Mouse (Mus musculus) left cerebral cortex, adult 8-10 months (tissue): Measurements from ENCODE around the gene 2810459M11Rik. TPM values are rescaled to one million over a fixed set of nuclear protein-coding genes. Genes with fewer than 3 reads are reported as not detected.
"Not testable (repeated sequence)": the region's sequence is repeated elsewhere in the genome, so short reads cannot be mapped to it uniquely, and the experiment has no call there.

Experiments used
- DNase-seq, 2 experiments: peaks; one replicate each; pipeline ENCODE4 v3.0.0; 2022; ENCODE audit warnings: low spot score in 2 of 2
- total RNA-seq, 4 experiments: library from RNA; stranded (reverse); gene quantifications; 2 replicates each; pipeline ENCODE4 v1.2.4; 2022

2810459M11Rik gene
- 10 to 100 TPM in 3 of 4 experiments, 1 to 10 TPM in 1; 9.0 to 12.6 (median 11.5) TPM for total RNA-seq

DNA sequence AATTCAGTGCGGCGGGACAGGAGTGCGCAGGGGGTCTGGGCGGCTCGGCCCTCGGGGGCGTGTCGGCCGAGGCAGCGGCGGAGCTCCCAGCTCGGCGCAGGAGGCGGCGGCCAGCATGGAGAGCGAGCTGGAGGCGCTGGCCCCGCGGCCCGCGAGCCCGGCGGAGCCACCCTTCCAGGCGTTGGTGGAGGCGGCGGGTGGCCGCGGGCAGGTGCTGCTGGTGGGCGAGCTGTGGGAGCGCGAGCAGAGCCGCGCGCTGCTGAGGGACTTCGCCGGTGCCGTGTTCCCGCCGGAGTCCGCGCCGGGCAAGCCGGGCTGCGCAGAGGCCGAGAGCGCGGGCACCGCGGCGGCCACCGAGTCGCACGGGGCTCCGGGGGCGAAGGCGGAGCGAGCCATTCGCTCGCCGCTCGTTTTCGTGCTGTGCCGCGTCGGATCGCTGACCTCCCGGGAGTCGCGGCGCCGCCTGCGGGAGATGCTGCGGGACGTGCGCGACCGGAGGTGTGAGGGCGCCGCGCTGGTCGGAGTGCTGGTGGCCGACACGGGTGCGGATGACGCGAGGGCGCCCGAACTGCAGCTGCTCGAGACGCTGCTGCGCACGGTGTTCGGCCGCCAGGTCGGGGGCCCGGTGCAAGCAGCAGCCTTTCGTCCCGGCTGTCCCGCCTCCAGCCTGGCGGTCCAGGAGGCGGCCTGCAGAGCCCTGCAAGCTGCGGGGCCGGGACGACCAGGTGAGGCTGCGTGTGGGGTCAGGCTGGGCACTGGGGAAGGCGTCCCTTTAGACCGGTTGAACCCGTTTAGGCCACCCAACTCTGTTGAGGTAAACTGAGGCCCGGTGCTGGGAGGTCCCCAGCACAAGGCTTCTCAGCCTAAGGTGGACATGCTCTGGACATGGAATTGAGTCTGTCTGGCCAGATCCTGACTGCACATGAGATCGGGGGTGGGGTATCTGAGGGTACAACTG is at the start of gene 2810459M11Rik:
Gene 2810459M11Rik (plus strand): TSS at position 16 of the 958 bp plus-strand sequence.
- DNase-seq, result peak in 1 of 2 experiments; percentile 20

DNA sequence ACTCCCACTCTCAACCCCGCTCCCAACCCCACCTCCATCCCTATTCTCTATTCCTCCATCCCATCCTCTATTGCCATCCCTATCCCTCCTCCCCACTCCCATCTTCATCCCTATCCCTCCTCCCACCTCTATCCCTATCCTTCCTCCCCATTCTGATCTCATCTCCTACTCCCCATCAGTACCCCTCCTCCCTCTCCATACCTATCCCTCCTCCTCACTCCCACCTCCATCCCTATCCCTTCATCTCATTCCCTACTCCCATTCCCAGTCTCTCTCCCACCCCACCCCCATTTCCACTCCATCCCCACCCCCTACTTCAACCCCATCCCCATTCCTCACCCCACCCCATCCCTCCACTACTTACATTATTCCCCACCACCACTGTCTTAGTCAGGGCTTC is 48.4 kb upstream of the 2810459M11Rik start:
- no peak for DNase-seq

DNA sequence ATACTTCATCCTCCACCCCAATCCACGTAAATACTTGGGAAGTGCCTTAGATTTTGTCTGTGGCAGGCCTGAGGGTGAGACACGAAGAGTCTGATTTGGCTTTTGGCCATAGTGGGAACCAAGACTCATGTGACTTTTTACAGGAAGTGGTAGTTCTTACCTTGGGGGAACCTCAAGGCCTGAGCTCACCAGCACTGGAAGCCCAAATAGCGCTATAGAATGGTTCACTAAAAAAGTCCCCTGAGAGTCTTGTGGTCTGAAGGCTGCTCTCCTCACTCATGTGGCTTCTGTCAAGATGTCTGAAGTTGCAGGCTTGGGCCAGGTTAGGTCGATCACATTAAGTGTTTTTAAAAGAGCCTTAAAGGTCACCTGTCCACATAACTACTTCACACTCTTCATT is 47.7 kb upstream of the 2810459M11Rik start:
- no peak for DNase-seq

DNA sequence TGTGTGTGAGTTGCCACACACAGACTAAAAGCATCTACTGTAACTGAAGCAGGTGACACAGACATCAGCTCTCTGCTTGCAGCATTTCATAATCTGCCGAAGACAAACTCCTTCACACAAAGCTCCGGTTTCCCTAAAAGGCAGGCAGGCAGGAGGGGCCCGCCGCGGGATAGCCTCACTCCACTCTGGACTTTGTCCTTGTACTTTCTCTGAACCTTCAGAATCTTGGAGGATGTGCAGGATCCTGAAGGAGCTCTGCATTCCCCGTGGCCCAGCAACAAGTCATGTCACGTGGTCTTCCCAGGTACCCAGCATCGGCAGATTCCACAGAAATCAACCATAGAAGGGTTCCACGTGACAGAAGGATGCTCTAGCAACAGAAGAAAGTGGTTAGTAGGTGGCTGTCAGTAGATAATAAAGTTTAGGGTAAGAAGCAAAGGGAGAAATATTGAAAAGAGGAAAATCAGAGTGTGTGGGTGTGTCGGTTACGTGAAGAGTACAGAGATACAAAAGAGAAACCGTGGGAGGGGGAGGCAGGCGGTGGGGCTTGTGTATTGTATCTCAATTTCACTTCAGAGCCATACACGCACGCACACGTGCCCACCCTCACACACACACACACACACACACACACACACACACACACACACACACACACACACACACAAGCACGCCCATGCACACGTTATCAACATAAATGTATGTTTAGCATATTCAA is 45.7 kb upstream of the 2810459M11Rik start:
- DNase-seq, result peak; percentile 31 to 50

DNA sequence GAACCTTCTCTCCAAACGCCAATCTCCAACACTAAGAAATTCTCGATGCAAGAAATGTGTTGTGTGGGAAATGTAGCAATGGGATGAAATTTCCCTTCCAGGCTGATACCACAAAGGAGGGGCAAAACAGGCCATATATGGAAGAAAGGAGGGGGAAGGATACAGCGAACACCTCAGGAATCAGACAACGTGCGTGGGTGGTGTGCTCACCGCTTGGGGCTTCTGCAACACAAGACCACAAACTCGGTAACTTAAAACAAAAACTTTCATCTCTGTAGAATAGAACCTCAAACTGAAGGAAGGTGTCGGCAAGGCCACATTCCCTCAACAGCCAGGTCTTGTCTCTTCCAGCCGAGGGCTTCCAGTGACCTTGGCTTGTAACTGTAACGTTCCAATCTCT is 40.1 kb upstream of the 2810459M11Rik start:
- no peak for DNase-seq

DNA sequence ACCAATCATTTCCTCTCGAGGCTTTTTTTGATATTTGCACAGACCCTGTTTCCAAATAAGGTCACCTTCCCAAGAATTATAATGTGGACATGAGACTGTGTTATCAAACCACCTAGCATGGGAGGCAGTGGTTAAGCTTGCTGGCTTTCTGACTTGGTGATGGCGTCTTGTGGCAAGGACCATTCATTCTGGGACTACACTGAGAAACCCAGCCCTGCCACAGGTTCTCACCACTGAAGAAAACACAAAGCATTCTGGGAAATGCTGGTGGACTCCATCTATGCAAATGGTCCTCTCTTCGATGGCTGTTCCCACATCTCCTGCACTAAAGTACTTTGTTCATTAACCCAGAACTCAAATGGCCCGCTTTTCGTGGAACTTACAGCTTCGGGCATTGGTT is 39.6 kb upstream of the 2810459M11Rik start:
- no peak for DNase-seq

DNA sequence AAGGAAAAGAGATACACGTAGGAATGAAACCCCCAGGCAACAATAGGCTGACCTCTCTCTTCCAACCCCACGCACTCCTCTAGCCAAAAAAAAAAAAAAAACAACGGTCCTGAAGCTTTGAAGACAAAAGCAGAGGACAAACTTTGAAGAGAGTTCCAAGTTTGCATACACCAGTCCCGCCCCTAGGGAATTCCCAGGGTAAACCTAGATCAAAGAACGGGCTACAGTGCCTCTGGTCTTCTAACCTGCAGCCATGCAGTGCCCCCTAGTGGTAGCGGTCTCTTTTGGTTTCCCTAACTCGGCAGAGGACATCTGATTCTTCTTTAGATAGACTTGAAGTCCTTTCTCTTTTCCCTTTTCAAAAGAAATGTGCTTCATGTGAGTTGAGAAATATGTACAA is 37.9 kb upstream of the 2810459M11Rik start:
- DNase-seq, result peak; percentile 69 to 76

DNA sequence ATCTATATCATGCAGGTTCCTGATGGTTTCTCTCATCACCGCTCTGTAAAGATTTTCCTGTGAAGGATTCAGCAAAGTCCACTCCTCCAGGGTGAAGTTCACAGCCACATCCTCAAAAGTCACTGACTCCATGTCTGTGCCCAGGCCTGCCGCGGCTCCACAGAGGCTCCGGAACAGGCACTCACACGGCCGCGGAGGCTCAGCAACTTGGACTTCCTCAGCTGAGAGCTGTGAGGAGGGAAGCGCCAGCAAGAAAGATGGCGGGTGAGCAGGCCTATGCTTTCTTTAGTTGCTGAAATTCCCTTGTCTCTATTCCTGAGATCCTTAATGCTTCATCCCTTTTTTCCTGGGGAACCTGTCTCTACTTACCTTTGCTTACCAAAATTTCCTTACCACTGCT is 29.9 kb upstream of the 2810459M11Rik start:
- not testable (repeated sequence) for DNase-seq

DNA sequence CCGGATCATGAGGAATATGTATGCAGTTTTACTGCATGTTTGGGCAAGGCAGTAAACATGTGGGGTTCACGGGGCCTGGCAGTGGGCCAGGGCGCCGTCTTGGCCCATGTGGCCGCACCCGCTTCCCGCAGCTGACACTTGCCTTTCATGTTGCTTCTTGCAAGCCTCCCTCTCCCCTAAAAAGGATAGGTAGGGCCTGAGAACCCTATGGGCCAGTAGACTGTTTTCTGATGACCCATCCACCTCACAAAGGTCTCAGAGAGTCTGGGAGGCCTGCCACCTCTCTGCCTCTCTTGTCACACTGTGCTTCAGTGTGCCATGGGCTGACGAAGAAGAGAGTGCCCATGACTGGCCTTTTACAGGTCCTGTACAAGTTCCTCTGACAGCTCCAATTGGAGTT is 29.1 kb upstream of the 2810459M11Rik start, which contains the start of gene Spata3:
Gene Spata3 (plus strand): TSS at position 301 of the 400 bp plus-strand sequence.
- no peak for DNase-seq

DNA sequence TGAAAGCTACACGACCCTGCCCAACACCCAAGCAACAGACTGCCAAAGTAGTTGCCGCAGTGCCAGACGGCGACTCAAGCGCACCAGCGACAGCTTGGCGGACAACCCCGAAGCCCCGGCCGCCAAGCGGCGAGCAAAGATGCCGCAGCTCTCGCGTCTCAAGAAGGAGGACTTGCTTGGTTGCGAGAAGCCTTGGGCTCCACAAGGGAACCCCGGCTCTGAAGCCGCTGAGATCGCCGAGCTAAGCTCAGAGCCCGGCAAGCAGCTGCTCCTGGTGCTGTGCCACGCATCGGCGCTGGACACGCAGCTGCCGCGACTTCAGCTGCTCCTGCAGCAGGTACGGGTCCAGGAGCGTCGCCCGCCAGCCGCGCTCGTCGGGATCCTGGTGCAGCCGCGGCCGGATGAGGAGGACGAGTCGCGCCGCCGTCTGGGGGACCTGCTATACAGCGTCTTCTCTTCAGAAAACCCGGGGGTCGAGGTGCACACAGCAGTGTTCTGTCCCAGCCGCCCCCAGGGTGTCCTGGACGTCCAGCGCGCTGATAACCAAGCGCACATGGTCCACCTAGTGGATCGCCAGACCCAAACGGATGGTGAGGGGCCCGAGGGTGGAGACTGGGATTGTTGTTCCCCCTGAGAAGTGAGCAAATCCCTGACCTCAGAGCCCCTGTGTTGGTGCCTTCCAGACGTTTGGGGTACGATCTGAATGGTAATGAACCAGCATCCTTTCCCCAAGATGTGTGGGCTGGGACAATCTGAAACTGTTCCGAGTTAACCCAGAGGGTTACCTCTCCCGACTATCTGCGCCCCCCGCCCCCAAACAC is 27.2 kb upstream of the 2810459M11Rik start:
- DNase-seq, result peak; percentile 59 to 63

DNA sequence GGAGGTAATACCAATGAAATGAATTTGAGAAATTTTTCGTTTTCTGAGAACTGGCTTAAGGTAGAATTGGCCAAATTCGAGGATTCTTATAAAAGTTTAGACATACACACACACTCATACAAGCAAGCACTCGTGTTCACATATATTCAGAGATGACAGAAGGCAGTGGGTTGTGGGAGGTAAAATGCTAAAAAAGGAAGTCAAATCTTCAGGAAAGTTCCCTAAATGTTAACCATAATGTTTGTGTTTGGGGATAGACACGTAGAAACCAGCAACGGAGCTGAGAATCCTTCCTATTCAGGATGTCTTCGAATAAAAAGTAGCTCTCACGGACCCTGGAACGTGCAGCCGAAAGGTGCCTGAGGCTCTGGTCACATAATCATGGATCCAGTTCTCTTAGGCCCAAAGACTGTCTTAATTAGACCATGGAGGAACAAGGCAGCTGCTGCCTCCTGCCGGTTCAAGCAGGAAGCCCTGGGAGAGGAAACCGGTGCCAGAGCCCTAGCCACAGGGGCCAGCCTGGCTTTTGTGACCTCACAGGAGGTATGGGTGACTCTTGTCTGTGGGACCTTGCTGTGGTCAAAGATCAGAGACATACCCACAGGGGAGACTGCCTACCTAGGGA is 24.2 kb upstream of the 2810459M11Rik start:
- DNase-seq, result no peak

DNA sequence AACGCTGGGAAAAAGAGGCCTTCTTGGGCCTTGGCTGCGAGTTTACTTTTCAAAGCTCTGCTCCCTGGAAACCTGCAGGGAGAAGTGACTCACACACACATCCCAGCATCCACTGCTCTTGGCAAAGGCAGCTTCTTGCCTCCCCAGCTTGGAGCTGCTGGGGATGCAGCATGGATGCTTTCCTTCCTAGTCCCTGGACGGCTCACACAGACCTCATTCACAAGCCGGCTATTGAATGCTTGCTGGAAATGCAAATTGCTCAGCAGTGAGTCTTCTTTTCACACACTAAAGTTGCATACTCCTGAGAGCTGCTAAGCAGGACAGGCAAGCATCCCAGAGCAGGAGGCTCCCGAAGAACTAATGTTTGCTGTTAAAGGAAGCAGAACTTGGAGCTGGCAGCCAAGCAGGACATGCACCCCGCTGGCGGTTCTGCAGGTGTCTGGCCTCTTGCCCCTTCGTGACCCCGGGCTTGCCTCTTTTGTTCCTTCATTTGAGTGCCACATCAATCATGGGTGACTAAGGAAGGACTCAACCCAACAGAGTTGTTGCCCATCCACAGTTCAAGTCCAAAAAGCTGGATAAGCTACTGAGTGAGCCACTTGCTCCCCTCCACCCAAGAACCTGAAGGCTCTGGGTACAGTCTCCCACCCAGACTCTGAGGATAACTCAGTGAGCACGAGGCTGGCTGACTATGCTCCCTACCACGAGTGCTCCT is 13.2 kb upstream of the 2810459M11Rik start:
- peak in 1 of 2 experiments; percentile 86 for DNase-seq

DNA sequence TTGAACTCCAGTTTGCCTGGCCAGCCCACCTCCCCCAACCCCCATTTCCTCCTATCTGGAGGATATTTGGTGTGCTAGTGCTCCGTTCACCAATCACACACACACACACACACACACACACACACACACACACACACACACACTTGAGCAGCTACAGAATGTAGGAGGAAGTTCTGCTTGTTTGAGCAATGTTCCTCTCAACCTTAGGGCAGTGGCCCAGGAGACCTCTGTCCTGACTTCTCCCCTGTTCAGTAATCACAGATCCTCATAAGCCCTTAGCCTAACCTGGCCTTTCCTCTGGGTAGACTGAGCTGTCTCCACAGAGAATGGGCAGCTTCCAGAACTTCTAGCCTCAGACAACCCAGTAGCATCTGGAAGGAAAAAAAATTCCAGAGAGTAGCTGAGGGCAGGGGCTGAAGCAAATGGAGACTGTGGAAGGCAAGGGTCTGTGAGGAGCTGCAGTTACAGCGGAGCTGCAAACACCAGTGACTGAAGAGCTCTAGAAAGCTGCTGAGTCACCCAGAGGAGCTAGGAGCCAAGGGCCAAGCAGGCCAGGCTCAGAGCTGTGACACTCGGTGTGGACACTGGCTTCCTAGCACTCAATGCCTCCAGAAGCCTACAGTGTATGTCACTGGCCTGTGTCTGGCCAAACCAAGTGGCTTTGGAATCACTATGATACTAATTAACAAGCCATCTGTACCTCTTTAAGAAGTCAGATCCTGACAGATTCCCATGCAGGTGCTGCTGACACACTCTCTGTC is 7.3 kb upstream of the 2810459M11Rik start:
- DNase-seq, result no peak

DNA sequence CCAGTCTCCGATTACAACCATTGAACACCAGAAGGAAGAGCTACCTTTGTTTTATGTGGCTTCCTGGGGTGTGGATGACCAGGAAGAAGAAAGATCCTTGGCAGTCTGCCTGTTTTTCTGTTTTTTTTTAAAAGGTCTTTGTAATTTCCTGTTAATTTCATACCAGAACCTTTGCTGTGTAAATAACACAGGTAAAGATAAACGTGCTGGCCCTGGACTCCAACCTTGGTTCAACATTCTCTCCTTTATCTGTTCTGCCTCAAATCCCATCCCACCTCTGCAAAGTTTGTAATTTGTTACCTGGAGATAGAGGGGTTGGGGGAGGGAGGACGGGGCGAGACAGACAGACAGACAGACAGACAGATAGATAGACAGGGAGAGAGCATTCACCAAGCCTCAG is 5.5 kb upstream of the 2810459M11Rik start:
- no peak for DNase-seq

DNA sequence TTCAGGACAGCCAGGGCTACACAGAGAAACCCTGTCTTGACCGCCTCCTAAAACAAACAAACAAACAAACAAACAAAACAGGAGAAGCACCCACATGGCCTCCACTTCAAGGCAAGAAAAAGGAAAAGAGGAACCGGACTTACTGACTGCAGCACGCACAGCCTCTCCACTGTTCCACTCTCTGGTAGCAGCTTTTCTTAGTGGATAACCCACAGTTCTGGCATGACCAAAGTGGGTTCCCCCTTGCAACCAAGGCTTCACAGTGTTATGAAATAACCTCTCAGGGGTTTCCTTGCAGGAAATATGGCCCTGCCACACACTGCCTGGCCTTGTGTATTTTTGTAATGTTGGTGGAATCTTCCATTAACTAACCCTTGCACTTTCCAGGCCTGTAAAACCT is 4.8 kb upstream of the 2810459M11Rik start:
- DNase-seq, result no peak

DNA sequence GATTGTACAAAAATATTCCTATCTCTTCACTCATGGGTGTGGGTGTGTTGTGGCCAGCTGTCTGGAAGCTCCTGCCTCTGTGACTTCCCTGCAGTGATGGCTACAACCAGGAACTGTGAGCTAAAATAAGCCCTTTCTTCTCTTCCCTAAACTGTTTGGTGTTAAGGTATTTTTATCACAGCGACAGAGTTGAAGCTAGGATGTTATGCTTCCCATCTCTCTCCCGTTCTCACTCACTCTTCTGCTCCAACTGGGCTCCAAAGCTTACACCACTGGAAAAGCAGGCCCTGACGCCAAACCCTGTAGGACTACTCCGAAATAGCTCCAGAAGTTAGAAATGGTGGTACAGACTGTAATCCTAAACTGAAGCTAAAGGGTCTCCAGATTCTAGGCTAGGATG is 607 bp upstream of the 2810459M11Rik start:
- DNase-seq, result no peak

DNA sequence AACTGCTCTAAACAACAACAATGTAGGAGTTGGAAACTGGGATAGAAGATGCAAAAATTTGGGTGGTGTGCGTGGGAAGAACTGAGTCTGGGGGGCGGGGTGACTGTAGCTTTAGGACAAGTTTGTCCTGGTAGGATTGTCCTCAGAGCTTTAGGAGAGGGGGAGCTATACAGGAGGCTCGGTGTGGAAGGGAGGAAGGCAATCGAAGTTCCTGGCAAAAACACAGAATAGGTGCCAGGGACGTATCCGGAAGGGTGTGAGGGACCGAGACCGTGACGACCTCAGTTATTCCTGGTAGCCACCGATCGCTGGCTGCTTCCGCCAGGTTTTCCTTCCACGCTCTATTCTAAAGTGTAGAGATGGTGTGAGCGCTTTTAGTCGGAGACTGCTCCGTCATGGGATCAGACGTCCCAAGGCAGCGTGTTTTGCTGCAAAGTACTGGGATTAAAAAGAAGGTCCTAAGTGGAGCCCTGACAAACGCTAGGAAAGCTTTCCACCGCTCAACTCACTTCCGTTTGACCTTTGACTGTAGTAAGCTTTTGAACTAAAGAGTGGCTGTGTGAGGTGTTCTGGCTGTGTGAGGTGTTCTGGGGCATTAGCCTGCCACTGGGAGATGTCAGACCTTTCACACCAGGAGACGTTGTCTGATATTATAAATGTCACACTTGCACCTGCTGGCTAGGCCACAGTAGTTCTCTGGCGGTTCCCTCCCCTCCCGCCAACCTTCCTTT is 1.3 kb downstream of the 2810459M11Rik start:
- DNase-seq, result no peak

DNA sequence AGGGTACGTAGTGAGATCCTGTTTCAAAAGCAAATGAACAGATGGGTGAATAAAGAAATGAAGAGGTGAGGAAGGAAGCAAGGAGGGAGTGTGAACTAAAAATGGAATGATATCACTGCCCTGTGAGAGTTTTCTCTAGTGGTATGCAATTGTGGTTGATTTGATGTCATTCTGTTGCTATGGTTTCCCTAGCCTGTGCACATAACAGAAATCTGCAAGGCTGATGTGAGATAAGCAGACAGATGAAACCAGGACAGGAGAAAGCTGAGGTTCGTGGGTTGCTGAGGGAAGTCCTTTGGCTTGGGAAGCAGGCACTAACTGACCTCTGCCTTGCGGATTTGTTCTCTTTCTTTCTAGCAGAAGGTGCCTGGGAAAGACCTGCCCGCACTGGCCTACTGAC is 2.6 kb downstream of the 2810459M11Rik start:
- no peak for DNase-seq

DNA sequence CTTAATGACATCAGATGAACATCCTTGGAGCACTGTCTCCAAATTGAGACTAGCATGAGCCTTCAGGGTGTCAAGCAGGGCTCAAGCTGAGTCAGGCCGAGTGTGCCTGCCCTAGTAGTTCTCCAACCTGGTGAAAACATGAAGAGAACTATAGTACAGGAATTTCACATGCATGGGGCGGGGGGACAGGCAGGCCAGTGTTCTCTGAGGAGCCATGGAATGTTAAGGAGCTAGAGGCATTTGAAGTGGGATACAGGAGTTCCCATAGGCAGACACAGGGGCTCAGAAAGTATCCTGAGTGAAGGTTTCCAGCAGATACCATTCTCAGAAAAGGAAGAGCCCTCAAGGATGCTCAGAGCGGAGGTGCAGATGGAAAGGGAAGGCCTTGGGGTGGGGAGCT is 3.1 kb downstream of the 2810459M11Rik start:
- no peak for DNase-seq
